Mouse (Mus musculus) heart, embryonic 11.5 days (tissue): ENCODE results near the gene Tpp2. TPM values are rescaled to one million over a fixed set of nuclear protein-coding genes. Genes with fewer than 3 reads are reported as not detected.
"Not testable (repeated sequence)": the region's sequence is repeated elsewhere in the genome, so short reads cannot be mapped to it uniquely, and the experiment has no call there.

Source experiments
- ATAC-seq: fragments of 200-750 bp; cut with Nextera tagmentation; replicated peaks from 2 replicates; pipeline ENCODE4 v1.8.0; 2017; ENCODE audit warnings: moderate library complexity; ENCODE audit not compliant: insufficient number of reproducible peaks, low FRiP score, low TSS enrichment
- H3K27ac ChIP-seq: fragments of 300-500 bp; sonication (generic); 2 replicates; pipeline ENCODE4 v1.5.1; 2014; ENCODE audit warnings: mild to moderate bottlenecking, low read depth, low read length
- H3K27me3 ChIP-seq: fragments of 300-500 bp; sonication (generic); 2 replicates; pipeline ENCODE4 v1.6.1; 2014; ENCODE audit warnings: mild to moderate bottlenecking, low read length, mixed read lengths; ENCODE audit not compliant: control insufficient read depth, insufficient read depth
- H3K36me3 ChIP-seq: fragments of 300-500 bp; sonication (generic); 2 replicates; pipeline ENCODE4 v1.6.1; 2014; ENCODE audit warnings: mild to moderate bottlenecking, low read length, moderate library complexity, mixed read lengths; ENCODE audit not compliant: control insufficient read depth, insufficient read depth
- H3K4me1 ChIP-seq: fragments of 300-500 bp; sonication (generic); 2 replicates; pipeline ENCODE4 v1.6.1; 2014; ENCODE audit warnings: low read length; ENCODE audit not compliant: control insufficient read depth, insufficient read depth
- H3K4me2 ChIP-seq: fragments of 300-500 bp; sonication (generic); 2 replicates; pipeline ENCODE4 v1.6.1; 2014; ENCODE audit warnings: mild to moderate bottlenecking, moderate library complexity
- H3K4me3 ChIP-seq: fragments of 300-500 bp; sonication (generic); 2 replicates; pipeline ENCODE4 v1.5.1; 2014; ENCODE audit warnings: low read depth, low read length
- H3K9ac ChIP-seq: fragments of 300-500 bp; sonication (generic); 2 replicates; pipeline ENCODE4 v1.6.1; 2014; ENCODE audit warnings: mild to moderate bottlenecking, low read depth, low read length, moderate library complexity
- H3K9me3 ChIP-seq: fragments of 300-500 bp; sonication (generic); replicated peaks from 2 replicates; pipeline ENCODE4 v1.6.1; 2016; ENCODE audit warnings: low read length; ENCODE audit not compliant: control insufficient read depth
- WGBS: fragments of 180-500 bp; shearing (Covaris S2); extraction: QIAGEN DNeasy Blood & Tissue Kit; methylation state at CpG from one replicate; pipeline ENCODE4 v1.1.7; 2014; ENCODE audit not compliant: insufficient replicate concordance; 5-methylcytosine and 5-hydroxymethylcytosine counted together
- microRNA-seq: library from miRNA; unstranded; fragments of <30 nt; microRNA quantifications from one replicate; pipeline ENCODE4, GENCODE M21; 2016; ENCODE audit warnings: borderline number of aligned reads
- polyA plus RNA-seq: library from polyadenylated mRNA; unstranded; fragments of >200 nt; fragmentation: Nextera tagmentation; extraction: Ambion mirVana; gene quantifications from 2 replicates; pipeline ENCODE4 v1.2.1, GENCODE M21; 2014

The Tpp2 gene
- polyA plus RNA-seq, 1 experiment from 2014 or later: 54.1 TPM

- no peak for ATAC-seq
- WGBS: 84% methylated on average over 5 of the region's 5 CpGs
Measured at GRCm38 (mm10) chr1:44032948-44033347, 99.5 kb downstream of the Tpp2 start.

GRCm38 (mm10) chr1:44041797-44042554 lies 108.5 kb downstream of the Tpp2 start:
- Histone ChIP-seq H3K9me3 (no peaks in the 10 kb centered on the region), H3K4me1 (no peaks in the 10 kb centered on the region), H3K9ac (peak overlapping the region; percentile 74), H3K4me3 (peak overlapping the region; percentile 48), H3K27ac (0 out of 2 replicates have a peak overlapping the region, but pooled peaks have one; percentile 15), H3K27me3 (no peaks in the 10 kb centered on the region), H3K4me2 (peak overlapping the region; percentile 71), H3K36me3 (no peaks in the 10 kb centered on the region)
- no peak for ATAC-seq
- 1% methylated on average over 17 of the region's 17 CpGs for WGBS

More at GRCm38 (mm10) chr1:44032948-44033347, 99.5 kb downstream of the Tpp2 start:
- no peak overlapping the region for H3K27ac ChIP-seq
- H3K9ac ChIP-seq: no peak overlapping the region
- no peak overlapping the region for H3K4me3 ChIP-seq
- no peaks in the 10 kb centered on the region for H3K4me1 ChIP-seq
- no peaks in the 10 kb centered on the region for H3K27me3 ChIP-seq
- no peaks in the 10 kb centered on the region for H3K36me3 ChIP-seq
- no peak overlapping the region for H3K4me2 ChIP-seq
- H3K9me3 ChIP-seq: no peaks in the 10 kb centered on the region

GRCm38 (mm10) chr1:44042555-44042915 lies 109.1 kb downstream of the Tpp2 start:
- peak overlapping the region; percentile 71 for H3K4me2 ChIP-seq
- peak overlapping the region; percentile 48 for H3K4me3 ChIP-seq
- ATAC-seq: no peak

GRCm38 (mm10) chr1:44045689-44046088 lies 112.2 kb downstream of the Tpp2 start:
- WGBS: 76% methylated on average over 5 of the region's 5 CpGs
- not testable (repeated sequence) for H3K9ac ChIP-seq, H3K27me3 ChIP-seq, H3K9me3 ChIP-seq, H3K4me2 ChIP-seq, ATAC-seq, H3K4me1 ChIP-seq, H3K27ac ChIP-seq, H3K4me3 ChIP-seq, H3K36me3 ChIP-seq

More at GRCm38 (mm10) chr1:44042555-44042915, 109.1 kb downstream of the Tpp2 start:
- Histone ChIP-seq H3K36me3 (no peaks in the 10 kb centered on the region), H3K9ac (peak overlapping the region; percentile 74), H3K4me1 (no peaks in the 10 kb centered on the region), H3K9me3 (no peaks in the 10 kb centered on the region), H3K27ac (0 out of 2 replicates have a peak overlapping the region, but pooled peaks have one; percentile 15), H3K27me3 (no peaks in the 10 kb centered on the region)
- WGBS: 5% methylated on average over 6 of the region's 6 CpGs

- ATAC-seq: no peak
- Histone ChIP-seq H3K9me3 (no peaks in the 10 kb centered on the region), H3K4me2 (no peak overlapping the region), H3K27ac (no peak overlapping the region), H3K36me3 (no peaks in the 10 kb centered on the region), H3K9ac (no peak overlapping the region), H3K4me3 (no peak overlapping the region), H3K27me3 (no peaks in the 10 kb centered on the region), H3K4me1 (no peaks in the 10 kb centered on the region)
- 72% methylated on average over 2 of the region's 2 CpGs for WGBS
Measured at GRCm38 (mm10) chr1:44046556-44046955, 113.1 kb downstream of the Tpp2 start.

Small RNAs within 50 kb of the gene (microRNA-seq; reads per million reads assigned to microRNA genes)
- gene Gm24180: not detected

Other genes starting within 250 kb of the Tpp2 start
- gene 1500015O10Rik, start 203.0 kb upstream of the Tpp2 start, polyA plus RNA-seq: 2.5 and 3.2 TPM in 2 replicates
- gene Uxs1, start 105.8 kb upstream of the Tpp2 start, polyA plus RNA-seq: 11.3 and 18.2 TPM in 2 replicates
- 0.35 and 0.83 TPM in 2 replicates for gene Mettl21c, start 86.4 kb downstream of the Tpp2 start, polyA plus RNA-seq
- gene Gm8251, start 128.3 kb downstream of the Tpp2 start, polyA plus RNA-seq: 0.08 TPM in 1 of 2 replicates, not detected in the other
- gene Tex30, start 168.8 kb downstream of the Tpp2 start, polyA plus RNA-seq: 81.8 and 82.9 TPM in 2 replicates
- gene Kdelc1, start 185.2 kb downstream of the Tpp2 start, polyA plus RNA-seq: 56.4 and 57.5 TPM in 2 replicates
- gene Bivm, start 185.3 kb downstream of the Tpp2 start, polyA plus RNA-seq: 15.8 and 16.9 TPM in 2 replicates
- gene Ercc5, start 214.1 kb downstream of the Tpp2 start, polyA plus RNA-seq: 17.3 and 17.8 TPM in 2 replicates